Mouse (Mus musculus): ENCODE measurements around the gene Efna2. TPM values are rescaled to one million over a fixed set of nuclear protein-coding genes. Genes with fewer than 3 reads are reported as not detected.

Gene Efna2
- total RNA-seq, 4 experiments from 2014 or later: 0.78 to 1.2 (median 1.1) TPM

DNA sequence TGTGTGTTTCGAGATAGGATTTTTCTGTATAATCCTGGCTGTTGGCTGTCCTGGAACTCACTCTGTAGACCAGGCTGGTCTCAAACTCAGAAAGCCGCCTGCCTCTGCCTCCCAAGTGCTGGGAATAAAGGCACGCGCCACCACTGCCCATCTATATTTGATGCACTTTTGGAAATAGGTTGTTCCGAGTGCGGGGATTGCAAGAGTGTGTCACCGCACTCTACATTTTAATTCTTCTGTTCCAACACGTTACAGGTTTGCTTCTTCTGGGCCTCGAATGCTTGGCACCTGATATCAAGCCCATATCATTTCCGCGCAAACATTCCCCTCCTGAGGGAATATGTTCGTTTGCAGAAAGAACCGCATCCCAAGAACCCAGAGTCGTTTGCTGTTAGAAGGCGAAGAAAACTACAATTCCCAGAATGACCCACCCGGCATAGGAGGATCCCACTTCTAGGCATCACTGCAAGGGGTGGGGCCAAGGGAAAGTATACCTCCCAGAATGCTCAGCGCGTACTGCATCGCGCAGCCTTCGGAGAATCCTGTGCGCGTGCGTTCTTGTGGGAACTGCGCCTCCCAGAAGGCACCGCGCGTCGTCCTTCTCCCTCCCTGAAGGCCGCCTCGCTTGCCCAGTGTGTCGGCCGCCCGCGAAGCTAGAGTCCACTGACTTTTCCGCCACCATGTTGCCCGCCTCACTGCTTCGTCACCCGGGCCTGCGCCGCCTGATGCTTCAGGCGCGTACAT, 37.3 kb upstream of the Efna2 start:
- peak; percentile 97 for DNase-seq (ENCODE audit: low spot score)

DNA sequence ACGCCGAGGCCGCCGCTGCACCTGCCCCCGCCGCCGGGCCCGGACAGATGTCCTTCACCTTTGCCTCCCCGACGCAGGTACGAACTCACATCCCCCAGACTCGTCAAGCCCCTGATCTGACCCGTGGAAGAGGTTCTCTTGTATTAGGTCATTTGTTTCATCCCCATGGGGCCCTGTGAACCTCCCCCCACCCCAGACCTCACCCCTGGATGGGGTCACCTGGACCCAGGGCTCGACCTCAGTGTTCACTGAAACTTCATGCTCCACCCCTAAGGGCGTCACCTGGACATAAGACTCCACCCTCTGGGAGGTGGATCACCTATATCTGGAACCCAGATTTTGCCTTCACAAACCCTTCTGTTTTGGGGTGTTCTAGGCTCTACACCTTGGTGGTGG, 36.8 kb upstream of the Efna2 start:
- no peak for DNase-seq (ENCODE audit: low spot score)

DNA sequence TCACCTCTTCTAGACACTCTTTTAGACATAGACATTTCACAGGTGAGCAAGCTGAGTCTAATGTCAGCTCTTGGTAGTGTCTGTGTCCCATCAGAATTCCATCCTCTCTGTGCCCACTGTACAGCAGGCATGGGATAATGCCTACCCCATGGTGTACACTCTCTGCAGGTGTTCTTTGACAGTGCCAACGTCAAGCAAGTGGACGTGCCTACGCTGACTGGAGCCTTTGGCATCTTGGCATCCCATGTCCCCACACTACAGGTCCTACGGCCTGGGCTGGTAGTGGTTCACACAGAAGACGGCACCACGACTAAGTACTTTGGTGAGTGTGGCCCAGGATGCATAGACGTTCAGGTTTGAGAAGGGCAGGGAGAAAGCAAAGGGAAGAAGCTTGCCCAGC, 35.6 kb upstream of the Efna2 start:
- DNase-seq (ENCODE audit: low spot score): no peak

DNA sequence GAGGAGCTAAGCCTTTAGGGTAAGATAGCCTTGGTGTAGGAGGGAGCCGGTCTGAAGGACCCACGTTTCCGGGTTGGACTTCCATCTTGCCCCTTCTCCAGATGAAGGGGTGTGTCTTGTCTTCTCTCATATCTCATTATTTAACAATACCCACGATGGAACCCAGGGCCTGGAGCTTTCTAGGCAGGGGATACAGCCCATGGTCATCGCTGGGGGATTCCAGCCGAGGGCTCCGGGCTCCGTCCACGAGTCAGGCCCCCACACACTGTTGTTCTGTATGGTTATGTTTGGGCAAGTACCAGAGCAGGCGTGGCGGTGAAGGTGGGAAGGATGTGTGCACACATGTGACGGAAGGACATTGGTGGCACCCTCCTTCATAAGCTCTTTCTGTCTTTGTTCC, 35.1 kb upstream of the Efna2 start:
- no peak for DNase-seq (ENCODE audit: low spot score)

DNA sequence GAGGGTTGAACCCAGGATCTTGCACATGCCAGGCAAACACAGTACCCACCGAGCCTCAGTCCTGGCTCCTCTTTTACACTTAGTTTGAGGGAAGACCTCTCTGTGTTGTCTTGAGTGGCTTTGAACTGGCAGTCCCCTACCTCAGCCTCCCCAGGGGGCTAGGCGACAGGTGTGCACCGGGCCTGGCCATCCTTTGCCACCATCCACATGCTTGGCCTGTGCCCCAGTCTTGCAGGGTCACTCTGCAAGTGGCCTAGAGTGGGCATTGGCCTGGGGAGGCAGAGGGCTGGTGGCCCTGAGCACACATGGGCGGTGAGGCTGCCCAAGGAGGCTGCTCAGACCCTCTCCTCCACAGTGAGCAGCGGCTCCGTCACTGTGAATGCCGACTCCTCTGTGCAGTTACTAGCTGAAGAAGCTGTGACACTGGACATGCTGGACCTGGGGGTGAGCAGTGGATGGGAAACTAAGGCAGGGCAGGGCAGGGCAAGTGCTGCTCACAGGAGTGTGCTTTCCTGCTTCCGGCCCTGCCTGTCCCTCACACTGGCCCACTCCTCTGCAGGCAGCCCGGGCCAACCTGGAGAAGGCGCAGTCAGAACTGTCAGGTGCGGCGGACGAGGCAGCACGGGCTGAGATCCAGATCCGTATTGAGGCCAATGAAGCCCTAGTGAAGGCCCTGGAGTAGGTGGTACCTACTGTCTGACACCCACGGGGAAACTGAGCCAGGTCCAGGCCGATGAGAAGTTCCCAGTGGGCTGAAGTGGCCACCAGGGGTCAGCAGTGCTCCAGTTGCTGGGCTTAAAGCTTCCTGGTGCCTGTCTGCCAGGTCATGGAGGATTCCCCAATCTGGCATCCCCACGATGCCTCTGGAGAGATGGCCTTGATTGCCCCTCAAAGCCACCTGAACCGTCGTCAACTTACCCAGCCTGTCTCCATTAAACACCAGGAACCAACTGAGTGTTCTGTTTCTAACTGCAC, 34.1 kb upstream of the Efna2 start:
- DNase-seq (ENCODE audit: low spot score): no peak

DNA sequence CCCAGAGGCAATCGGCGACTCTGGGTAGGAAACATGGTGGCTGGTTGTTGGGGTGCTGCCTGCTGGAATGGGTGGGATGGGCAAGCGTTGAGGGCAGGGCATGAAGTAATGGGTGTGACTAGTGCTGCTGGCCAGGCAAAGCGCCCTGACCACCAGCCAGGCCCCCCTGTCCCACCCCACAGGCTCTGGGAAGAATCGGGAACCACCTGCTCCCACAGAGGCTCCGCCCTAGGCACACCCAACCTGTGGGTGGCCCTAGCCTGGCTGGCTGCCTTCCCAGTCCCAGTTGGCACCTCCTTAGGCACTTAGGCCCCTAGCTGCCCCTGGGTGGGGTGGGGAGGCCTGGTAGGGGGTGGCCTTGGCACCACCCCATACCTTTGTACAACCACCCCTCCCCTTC, 33.4 kb upstream of the Efna2 start:
- DNase-seq (ENCODE audit: low spot score): no peak

DNA sequence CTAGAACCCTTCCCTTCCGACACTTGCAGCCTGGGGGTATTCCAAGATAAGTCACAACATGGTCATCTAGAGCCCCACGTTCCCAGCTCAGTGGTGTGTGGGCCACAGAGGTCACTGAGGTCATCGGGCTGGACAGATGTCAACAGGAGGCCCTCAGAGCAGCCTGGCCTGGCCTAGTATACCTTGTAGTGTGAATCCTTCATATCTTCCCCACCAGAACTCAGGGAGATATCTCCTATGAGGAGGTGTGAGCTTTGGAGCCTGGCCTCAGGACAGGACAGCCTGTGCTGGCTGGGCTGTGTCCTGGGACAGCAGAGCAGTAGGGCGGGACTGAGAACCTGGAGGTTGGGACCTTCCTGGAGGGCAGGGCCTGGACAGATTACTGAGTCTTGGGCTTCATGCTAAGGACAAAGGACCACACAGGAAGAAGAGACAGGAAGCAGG, 32.7 kb upstream of the Efna2 start:
- no peak for DNase-seq (ENCODE audit: low spot score)

DNA sequence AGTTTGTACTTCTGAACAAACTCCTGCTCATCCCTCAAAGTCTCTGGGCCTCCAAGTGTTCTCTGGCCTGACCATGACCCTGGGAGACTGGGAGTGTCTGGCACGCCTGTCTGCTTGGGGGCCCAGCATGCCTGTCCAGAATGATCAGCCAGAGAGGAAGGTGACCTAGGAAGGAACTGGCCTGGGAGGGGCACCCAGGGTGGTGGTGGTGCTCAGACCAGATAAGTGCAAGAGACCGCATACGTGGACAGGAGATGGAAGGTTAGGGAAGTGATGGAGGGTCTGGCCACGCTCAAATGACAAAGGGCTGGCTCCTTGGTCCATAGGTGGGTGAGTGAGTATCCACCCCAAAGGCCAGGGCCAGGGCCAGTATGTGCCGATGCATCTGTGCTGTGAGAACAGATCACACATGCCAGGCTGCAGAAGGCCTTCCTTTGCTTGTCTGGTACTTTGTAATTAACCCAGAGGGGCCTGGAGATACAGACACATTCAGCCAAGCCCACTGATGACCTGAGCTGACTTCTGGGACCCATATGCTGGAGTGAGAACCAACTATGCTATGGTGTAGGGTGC, 32.0 kb upstream of the Efna2 start:
- DNase-seq (ENCODE audit: low spot score): no peak

DNA sequence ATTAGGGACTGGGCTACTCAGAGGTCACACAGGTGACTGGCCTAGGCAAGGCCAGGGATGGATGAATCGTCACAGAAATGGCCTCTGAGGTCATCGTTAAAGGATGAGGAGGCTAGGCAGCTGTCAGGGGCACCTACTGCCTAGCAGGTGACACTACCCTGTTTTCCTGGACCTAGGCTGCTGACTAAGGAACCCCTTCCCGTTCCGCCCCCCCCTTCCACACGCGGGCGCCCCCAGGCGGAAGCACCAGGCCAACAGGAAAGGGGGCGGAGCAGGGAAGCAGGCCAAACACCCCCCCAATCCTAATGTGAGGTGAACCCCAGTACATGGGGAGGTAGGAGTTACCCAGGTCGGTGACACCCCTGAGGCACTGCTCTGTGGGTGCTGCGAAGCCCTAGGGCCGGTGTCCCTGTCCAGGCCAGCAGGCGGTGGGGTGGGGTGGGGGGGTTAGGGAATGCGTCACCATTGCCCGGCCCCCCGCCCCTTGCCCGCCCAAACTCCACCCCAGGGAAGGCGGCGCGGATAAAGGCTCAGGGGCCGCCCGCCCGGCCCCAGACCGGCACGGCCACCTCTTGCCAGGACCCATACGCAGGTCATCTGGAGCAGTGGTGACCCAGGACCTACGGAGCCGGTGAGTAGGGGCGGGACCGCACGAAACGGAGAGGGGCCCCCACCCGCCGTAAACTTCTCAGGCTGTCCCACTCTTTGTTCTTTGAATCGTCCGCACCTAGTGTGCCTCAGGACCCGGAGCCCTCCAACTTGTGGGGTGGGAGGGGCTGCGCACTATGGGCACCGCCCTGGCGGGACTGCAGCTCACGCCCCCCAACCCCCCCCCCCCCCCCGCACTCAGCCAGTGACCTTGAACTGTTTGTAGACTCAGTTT, 31.3 kb upstream of the Efna2 start, which contains the start of gene Midn:
TSS of gene Midn (plus strand) at position 554 of the 883 bp plus-strand sequence.
- DNase-seq (ENCODE audit: low spot score): peak; percentile 88

DNA sequence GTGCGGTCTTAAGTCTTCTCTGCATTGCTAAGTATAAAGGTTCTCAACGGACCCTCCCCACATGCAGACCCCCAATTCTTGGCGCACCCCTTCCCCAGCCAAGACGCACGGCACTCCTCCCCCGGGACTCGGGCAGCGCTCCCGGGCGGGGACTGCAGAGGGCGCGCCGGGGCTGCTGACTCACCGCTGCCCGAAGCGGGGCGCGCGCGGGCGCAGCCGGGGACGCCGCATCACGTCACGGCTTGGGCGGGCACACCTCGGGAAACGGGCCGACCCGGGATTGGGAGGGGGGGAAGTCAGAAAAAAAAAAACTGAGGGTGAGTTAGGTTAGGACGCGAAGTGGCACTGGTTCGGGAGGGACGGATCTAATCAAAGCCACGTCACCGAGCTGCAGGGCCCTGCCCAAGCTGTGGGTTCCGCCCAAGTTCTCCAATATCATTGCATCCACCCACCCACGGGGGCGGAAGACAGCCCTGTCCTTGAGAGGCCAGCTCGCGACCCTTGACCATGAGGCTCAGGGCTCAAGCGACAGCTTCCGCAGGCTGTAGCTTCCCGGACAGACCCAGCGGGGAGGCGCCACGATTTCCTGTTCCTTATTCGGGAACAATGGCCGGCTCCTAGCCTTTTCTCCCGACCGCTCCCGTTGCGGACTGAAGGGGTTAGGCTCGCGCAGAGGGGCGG, 30.5 kb upstream of the Efna2 start:
- DNase-seq (ENCODE audit: low spot score): peak; percentile 94

DNA sequence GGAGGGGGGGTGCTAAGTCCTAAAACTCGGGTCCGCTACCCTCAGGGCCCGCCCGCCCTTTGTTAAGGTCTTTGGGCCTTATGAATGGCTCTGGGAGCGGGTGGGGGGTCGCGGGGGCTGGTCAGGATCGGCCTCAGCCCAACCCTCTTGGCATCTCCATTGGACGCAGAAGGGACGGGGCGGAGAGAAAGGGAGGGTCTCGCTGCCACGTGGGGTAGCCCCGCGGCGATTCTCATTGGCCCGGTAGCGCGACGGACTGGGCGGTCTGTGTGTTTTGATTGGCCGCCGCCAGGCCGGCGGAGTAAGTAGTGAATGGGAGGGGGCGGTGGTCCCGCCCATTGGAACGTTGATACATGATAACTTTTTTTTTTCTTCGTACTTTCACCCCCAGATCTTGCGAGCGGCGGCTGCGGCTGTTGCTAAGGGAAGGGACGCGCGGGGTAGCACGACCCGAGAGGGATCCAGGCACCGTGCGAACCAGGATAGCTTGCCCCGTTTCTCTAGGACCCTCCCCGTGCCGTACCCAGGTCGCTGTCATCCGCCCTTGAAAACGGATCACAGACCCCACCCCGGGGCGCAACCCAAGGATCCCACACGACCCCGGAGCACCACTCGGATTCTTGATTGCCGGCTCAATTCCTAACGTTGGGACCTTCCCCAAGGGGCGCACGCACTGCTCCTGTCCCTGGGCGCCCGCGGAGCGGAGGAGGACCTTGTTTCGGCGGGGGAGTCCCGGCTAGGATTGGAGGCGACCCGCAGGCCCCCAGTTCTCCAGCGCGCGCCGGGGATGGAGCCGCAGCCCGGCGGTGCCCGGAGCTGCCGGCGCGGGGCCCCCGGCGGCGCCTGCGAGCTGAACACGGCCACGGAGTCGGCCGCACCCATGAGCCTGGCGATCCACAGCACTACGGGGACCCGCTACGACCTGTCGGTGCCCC, 29.7 kb upstream of the Efna2 start:
- peak; percentile 97 for DNase-seq (ENCODE audit: low spot score)

DNA sequence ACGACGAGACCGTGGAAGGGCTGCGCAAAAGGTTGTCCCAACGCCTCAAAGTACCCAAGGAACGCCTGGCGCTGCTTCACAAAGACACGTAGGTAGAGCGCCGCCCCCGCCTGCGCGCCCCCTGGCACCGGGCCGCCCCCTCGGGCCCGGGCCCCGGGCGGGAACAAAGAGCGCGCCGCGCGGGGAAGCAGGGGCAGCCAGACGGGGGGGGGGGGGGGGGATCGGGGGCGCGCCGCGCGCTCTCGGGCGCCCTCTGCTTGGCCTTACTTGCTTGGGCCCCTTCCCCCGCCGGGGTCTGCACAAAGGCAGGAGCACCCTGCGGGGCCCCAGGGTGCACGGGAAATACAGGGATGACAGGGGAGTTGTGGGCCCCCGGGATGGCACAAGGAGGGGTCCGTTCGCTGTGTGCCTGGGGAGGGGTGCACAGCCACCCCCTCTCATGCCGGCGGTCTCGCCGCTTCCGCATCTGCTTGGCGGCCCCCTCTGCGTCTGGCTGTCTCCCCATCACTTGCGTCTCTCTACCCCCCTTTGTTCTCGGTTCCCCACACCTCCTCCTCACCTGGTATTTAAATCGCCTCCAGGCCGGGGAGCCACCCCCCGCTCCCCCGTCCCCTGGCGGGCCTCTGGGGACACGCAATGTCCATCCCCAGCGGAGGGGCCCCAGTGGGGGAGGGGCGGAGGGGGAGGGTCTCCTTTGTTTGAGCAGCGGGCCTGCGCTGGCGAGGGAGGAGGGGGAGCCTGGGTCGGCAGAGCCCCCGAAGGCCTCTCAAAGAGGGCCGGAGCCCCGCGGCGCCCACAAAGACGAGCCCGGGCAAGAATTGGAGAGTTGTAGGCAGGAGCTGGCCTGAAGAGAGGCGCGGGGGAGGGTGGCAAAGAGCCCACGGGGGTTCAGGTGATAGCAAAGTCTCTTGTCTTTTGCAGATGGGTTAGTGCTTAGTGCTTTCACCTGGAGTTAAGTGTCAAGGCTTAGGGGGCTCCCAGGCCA, 28.8 kb upstream of the Efna2 start:
- DNase-seq (ENCODE audit: low spot score): no peak

DNA sequence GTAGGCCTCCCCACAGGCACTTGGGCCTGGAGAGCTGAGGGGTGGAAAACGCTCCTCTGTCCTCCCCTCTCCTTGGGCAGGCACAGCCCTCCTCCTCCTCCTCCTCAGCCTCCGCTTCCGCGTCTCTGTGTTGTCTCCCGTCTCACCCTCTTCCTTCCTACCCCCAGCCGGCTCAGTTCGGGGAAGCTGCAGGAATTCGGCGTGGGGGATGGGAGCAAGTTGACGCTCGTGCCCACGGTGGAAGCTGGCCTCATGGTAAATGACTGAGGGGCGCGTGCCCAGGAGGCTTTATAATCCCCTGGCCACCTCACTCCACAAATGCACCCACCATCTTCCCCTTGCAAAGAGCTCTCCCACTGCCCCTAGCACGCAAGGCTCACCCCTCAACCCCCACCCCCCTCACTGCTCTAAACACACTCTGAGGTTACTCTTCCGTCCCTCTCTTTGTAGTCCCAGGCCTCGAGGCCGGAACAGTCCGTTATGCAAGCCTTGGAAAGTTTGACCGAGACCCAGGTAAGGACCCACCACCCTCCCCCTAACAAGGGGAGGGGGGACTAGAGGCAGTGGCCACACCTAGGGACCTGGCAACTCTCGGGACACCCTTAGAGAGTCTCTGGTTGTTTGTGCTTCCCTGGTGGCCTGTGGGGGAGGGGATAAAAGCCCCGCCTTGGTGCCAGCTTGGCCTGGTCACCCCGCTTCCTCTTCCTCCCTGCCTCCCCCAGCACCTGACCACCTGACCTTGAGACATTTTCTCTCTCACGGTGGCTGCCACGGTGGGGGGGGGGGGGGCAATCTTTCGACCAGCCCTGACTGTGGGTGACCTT, 27.9 kb upstream of the Efna2 start:
- DNase-seq (ENCODE audit: low spot score): no peak

DNA sequence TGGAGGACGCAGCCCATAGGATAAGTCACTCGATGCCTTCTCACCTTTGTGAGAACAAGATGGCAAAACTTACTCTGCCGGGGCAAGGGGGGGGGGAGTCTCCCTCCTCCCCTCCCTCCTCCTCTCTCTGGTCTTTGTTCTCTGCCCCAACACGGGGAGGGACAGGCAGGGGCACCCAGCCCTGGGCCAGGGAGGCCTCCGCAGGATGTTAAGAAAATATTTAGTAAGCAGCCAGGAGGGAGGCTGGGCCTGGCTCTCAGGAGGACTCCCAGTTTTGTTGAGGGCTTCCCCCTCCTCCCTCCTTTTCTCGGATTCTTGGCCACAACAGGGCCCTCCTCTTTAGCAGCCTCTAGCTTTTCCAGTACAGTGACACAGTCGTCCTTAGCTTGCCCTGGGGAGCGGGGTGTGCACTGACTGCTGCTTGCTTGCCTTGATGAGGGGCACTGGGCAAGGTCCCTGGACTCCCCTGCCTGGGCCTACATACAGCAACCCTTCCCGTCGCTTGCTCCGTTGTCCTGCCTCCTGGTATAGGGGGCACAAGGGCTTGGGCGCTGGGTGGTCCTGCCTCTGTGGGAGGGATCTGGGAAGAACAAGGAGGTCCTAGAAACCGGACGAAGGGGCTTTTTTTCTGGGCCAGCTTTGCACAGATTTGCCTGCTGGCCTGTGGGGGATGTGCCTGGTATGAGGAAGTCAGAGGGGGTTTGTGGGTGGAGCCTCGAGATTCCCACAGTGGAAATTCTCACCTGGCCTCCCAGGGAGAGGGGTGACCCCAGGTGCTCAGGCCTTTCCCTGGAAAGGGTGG, 27.0 kb upstream of the Efna2 start:
- DNase-seq (ENCODE audit: low spot score): no peak

DNA sequence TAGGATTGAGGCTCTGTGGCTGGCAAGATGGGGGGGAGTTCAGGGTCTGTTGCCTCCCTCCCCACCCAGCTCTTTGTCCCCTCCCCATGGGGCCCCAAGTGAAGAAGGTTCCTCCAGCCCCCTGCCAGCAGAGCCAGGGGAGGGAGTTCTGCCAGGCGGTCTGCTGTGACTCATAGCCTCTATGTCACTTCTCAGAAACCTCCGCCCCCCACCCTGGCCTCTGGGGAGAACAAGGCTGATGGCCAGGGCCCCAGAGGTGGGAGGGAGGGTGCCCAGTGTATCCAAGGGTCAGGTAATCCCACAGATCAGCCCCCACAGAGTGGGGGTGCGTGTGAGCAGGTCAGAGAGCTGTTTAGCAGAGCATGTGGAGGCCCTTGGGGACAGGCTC, 26.4 kb upstream of the Efna2 start:
- no peak for DNase-seq (ENCODE audit: low spot score)

DNA sequence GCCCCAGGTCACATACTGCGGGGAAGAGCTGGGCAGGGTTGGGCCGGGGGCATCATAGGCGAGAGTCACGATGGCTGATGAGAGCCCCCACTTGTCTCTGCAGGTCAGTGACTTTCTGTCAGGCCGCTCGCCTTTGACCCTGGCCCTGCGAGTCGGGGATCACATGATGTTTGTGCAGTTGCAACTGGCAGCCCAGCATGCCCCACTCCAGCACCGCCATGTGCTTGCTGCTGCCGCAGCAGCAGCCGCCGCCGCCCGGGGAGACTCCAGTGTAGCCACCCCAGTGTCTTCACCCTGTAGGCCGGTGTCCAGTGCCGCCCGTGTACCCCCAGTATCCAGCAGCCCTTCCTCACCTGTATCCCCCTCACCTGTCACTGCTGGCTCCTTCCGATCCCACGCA, 25.6 kb upstream of the Efna2 start:
- DNase-seq (ENCODE audit: low spot score): no peak

DNA sequence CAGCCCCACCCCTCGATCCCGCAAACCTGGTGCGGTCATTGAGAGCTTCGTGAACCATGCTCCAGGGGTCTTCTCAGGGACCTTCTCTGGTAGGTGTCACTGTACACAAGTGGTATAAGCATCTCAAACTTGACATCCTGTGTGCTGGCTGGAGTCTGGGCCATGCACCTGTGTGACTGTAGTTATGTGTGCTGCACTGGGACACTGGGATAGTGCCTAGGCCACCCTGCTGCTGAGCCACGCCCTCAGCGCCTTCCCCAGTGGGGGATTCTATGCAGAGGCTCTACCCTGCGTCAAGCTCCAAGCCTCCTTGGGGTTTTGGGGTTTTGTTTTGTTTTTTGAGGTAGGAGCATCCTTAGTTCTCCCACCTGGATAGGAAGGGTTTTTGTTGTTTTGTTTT, 24.9 kb upstream of the Efna2 start:
- no peak for DNase-seq (ENCODE audit: low spot score)

All from heart, adult 8-10 months (tissue).